Mouse (Mus musculus) telencephalon, adult 2 months (tissue): ENCODE results near the gene Orc2.
A peak's percentile ranks its signal among the peaks of the same experiment; 100 is the strongest.

Experiments
- DNase-seq: peaks from one replicate; pipeline ENCODE4 v3.0.0-alpha.2; 2011; ENCODE audit warnings: low read depth, low spot score

Orc2 gene

DNA sequence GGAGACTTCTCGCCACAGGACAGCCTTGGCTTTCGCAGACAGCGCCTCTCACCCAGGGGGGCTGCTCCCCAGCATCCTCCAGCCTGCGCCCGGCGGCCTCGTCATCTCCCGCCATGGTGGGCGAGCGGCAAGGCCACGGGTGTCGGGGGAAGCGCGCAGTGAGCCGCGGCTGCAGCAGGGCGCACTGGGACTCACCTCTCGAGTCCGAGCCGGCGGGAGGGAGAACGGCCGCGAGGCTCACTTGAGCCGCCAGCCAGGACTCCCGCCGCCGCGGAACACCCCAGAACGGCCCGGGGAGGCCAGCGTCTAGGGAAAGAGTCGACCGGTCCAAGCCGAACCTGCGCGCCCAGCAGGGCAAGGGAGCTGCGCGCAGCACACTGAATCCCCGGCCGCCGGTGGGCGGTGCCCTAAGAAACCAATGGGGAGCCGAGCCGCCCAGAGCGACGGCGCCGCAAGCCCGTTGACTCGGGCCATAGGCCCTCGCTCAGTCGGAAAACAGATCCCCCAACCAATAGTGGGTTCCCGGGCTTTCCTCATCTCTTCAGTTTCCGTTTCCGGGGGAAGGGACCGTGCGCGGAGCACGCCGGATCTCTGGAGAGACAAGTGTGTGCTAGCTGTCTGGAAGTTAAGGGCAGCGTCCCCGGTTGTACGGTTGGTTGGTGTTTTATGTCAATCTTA, at the start of gene Orc2:
TSS of gene Orc2 (minus strand) at position 533 of the 678 bp plus-strand sequence.
- peak; percentile 95 for DNase-seq

DNA sequence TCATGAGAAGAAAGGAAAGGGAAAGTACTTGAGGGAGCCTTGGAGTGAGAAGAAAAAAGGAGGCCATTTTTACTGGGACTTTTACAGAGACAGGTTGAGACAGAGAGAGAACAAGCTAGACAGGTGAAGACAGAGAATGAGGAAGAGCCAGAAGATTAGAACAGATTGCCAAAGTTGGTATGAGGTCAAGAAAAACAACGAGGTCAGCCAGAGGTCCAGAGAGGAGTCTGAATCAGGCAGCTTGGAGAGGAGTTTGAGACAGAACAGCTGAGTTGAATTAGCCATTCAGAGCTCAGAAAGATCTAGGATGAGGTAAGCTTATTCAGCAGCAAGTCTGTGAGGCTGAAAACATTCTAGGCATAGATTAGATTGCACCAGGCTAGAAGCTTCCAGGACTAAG, 36.5 kb upstream of the Orc2 start:
- DNase-seq, result no peak

DNA sequence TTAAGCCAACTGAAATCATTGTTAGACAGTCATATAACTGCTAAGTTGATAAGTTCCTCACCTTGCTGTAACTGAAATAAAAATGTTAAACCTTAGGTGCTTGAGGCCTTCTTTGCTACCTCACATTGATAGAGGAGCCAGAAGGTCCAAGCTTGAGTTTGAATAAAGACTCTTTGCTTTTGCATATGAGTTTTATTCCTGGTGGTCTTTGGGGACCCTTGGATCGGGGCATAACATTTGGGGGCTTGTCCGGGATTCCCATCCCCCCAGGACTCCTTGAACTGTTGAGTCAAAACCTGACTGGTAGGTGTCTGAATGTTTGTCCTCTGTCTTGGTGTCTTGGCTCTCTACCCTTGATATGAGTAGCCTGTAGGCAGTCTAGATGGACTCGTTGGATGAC, 2.3 kb upstream of the Orc2 start:
- no peak for DNase-seq

DNA sequence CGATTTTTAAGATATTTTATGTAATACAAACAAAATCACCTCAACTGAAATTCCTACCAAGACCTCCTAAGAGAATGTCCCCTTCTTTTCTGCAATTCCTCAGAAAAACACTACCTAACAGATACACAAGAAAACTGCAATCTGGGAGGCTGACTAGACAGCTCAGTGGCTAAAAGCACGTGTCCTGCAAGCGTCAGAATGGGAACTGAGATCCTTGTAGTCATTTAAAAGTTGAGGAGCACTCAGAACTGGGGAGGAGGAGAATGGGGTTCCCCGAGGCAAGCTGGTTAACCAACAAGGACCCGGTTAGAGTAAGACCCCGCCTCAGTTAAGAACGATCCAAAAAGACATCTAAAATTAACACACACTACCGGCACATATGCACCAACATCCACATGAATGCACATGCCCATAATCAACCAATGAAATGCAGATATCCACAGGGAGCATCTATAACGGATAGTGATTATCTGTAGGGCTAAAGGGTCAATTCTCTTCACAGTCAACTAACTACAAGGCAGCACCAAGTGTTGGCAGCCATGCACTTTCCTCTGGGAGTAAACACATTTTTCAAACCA, 1.0 kb downstream of the Orc2 start:
- DNase-seq, result no peak

DNA sequence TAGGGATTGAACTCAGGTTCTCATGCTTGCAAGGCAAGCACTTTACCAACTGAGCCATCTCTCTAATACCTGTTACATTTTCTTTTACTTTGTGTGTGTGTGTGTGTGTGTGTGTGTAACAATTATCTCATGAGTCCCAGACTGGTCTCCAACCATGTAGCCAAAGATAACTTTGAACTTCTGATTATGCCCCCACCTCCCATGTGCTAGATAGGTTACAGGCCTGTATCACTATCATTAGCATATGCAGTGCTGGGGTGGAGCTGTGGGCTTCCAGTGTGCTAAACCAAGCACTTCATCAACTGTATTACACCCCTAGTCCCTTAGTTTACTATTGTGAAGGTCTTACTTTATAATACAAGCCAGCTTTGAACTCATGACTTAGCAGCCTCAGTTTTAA, 1.8 kb downstream of the Orc2 start:
- no peak for DNase-seq

DNA sequence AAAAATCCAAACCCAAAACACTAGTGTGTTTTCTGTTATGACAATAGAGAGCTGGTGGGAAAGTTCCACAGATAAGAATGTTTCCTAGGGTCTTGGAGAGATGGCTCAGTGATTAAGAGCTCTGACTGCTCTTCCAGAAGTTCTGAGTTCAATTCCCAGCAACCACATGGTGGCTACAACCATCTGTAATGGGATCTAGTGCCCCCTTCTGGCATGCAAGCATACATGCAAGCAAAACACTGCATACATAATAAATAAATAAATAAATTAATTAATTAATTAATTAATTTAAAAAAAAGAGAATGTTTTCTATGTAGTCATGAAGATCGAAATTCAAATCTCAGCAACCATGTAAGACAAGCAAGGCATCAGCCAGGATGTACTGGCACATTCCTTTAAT, 6.2 kb downstream of the Orc2 start:
- no peak for DNase-seq

DNA sequence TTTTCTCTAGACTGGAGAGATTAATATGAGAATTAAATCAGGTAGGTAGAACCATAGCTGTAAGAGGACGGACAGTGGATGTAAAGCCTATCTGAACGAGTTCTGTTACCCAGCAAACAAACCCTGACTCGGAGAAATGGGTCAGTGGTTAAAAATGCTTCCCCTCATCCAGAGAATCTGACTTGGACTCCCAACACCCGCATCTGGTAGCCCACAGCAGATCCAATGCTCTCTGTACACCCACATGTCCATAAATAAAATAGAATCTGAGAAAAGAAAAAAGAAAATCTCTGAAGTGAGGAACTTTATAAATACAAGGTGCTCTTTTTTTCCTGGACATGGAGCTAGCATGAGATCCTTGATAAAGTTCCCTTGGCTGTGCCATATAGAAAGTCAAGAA, 7.2 kb downstream of the Orc2 start:
- peak; percentile 21 for DNase-seq

DNA sequence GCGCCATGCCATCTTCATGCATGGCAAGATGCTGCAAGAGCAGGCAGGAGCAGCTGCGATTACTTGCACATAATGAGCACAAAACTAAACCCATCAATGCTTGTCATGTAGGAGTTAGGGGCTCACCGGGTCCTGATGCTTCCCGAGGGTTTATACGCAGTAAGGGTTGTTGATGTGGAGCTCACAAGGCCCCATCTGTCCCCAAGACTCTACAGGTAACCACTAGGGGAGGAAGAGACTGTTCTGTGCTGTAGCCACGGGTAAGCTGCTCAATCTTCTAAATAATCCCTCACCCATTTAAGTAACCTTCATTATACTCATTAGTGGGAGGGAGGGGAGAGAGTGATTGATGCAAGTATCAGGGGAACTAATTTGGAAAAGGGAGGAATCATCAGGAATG, 9.3 kb downstream of the Orc2 start:
- no peak for DNase-seq

DNA sequence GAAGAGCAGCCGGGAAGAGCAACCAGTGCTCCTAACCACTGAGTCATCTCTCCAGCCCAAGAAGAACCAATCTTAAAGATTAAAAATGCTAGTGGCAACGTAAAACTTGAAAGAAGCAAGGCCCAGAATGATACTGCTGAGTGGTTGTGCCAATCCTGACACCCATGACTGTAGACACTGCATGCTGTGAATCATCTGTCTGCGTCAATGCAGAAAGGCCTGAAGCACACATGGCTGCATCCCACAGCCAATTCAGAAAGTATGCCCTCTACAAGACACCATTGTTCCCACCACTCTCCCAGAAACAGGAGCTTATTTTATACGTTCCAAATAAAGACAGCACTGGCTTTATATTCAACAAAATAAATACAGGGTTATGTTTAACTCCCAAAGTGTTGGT, 22.3 kb downstream of the Orc2 start:
- DNase-seq, result no peak

DNA sequence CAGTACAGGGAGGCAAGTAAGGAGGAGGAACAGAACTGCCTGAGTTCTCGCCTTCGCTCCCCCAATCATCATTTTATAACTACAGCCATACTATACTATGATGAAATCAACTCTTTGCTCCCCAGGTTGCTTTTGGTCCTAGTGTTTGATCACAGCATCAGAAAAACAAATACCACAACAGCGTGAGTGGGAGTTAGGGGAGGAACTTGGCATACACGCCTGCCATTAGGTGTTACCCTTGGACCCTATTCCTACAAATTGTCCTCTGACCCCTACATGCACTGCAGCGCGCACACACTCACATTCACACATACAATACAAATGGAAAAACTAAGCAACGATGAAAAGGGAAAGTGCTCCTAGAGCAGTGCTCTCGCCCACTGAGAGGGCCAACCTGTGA, 29.2 kb downstream of the Orc2 start:
- DNase-seq, result no peak

DNA sequence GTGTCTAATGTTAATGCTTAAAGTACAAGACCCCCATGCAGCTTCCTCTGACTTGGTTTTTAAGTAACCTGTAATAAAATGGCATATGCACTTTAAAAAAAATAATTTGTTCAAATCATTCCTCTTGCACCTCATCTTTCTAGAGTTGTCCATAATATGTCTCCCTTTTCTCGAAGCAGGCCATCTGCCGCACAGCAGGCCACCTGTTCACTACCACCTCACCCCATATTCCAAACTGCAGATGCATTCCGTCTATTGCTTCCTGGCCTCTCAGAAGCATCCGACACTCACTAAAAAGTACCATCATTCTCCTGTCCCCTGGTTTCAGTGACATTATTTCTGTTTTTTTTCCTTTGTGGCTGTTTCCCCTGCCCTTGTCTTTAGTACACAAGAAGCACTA, 39.3 kb downstream of the Orc2 start:
- no peak for DNase-seq

DNA sequence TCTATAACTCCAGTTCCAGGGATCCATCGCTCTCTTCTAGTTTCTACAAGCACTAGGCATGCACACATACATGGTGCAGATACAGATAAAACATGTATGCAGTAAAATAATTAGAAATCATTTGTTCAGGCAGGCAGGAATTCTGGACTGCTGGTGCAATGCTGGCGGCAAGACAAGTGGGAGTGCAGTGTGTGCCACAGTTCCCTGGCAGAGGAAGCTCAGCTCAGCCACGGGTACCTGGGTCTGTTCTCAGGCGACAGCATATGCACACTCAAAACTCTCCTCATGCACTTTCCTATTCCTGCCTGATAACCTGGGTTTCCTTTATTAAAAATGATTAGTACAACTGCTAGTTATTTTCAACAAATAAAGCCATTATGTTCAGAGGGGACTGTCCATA, 39.9 kb downstream of the Orc2 start:
- DNase-seq, result no peak

DNA sequence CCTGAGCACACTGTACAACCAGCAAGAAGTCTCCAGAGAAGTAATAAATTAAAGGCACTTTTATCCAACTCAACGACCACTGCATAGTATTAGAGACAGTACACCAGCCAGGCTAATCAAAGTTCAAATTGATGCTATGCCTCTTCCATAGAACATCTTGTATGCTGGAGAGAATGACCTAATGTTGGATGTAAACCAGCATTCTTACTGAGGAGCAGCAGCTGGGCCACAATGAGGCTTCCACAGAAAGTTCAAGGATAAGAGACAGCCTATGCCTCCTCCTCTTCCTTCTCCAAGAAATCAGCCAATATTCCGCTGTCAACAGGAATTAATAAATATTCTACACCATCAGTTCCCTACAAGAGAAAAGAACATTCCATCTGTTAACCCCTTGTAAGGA, 41.0 kb downstream of the Orc2 start:
- no peak for DNase-seq

DNA sequence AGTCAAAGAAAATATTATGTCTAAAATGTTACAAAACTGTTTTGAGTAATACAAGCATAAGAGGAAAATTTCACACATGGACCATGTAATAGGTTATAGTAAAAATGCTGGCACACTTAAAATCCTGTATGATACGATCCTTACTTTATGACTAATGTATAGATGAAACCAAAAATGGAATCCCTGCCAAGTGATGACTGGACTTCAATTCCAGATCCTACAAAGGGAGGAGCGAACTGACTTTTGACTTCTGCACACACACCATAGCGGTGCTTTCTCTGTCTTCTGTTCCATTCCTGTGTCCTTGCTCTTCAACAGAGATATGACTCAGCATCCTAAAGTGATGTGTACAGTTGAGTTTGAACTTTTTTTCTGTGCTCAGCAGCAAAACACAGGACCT, 44.3 kb downstream of the Orc2 start:
- no peak for DNase-seq

DNA sequence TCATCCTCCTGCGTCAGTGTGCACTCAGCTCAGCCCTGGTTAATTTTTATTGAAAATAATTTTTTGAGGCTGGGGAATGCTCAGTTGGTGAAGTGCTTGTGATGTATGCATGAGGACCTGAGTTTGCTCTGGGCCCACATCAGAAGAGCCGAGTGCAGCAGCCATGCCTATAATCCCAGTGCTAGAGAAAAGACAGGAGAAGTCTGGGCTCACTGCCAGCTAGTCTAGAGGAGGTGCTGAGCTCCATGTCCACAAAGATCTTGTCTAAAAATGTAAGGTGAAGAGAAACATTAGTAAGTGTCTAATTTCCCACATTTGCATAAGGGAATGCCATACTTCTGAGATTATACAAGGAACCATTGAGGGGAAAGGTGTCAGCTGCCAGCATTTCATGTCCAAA, 46.0 kb downstream of the Orc2 start:
- DNase-seq, result no peak

DNA sequence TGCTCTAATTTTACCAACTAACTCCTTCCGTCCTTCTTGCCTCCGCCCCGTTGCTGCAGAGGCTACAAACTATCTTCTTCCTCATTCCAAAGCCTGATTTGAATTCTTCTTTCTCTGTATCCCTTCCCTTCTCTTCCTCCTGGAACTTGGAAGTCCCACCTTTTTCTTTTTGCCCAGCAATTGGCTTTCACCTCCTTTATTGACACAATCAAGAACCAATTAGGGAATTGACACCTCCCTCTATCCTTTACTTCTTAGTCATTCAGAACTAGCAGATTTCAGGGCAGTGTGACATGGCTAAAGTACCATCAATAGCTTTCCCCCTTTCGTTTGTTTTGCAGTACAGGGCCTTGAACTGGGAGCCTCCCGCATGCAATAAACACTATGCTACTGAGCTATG, 46.7 kb downstream of the Orc2 start:
- DNase-seq, result no peak

DNA sequence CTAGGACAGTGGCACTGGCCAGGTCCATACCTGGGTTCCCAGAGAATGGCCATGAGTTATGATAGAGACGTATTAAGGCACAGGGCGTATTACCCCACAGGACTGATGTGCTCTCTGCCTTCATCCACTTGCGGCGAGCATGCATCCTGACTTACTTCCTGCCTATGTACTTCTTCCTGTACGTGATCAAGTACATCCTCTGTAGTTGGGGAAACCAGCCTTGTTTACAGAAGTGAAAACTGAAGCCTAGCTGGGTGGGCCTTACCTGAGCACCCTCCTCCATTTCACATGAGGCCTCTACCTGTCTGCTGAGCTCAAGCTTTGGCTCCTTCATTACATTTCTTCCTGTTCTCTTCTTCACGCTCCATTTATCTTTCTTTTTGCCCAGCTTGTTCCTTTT, 50.6 kb downstream of the Orc2 start:
- no peak for DNase-seq

DNA sequence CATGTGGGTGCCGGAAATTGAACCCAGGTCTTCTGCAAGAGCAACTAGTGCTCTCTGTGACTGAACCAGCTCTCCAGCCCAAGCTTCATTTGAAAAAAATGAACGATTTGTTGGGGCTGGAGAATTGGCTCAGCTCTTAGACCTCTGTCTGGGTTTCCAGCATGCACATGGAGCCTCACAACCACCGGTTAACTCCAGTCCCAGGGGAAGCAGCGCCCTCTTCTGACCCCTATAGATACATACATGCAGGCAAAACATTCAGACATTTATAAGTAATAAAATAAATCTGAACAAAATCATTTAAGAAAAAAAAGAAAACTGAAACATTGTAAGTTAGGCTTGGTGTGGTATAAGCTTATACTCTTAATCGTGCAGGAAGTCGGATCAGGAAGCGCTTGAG, 56.5 kb downstream of the Orc2 start:
- DNase-seq, result no peak

DNA sequence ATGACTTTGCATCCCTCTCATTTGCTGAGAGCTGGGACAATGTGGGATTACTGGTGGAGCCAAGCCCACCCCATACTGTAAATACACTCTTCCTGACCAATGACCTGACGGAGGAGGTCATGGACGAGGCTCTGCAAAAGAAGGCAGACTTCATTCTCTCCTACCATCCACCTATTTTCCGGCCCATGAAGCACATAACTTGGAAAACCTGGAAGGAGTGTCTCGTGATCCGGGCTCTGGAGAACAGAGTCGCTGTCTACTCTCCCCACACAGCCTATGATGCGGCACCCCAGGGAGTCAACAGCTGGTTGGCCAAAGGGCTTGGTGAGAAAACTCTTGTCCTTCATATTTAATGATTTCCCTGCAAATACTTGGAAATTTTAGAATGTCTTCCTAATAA, 57.1 kb downstream of the Orc2 start:
- DNase-seq, result no peak

DNA sequence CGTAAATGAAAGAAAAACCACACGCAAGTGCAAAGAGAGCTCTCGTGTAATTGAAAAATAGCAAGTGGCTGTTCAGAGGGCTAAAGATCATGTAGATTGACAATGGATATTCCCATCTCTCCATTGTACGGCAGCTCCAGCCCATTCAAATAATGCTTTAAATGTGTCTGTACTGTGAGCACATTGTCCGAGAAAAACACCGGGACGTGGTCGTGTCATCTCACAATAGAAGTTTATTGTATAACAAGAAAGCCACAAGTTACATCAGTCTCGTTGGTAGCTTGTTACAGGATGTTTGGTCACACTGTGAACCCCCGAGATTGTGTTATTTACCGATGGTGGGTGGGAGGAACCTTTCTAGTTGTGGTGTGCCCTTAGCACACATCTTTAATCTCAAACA, 59.0 kb downstream of the Orc2 start:
- DNase-seq, result no peak

DNA sequence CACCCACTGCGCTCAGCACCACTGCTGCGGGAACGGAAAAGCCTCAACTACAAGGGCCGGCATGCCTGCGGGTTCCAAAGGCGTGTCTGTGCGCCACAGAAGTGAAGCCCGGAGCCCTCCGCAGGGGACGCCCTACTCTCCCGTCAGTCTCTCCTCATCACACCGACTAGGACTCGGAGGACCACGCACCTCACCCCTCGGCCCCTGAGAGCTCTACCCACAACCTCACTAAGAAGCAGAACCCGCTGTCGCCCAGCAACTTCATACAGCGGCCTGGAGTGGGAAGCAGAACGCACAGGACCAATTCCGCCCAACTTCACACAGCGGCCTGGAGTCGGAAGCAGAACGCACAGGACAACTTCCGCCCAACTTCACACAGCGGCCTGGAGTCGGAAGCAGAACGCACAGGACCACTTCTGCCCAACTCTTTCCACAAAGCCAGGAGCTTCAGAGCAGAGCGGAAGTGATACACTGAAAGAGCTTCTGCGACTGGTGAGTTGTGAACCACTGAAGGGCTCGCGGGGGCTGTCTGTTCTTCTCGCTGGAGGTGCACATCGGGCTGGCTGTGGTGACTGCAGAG, 59.7 kb downstream of the Orc2 start, which contains the start of the genes Nif3l1 and Ppil3:
TSS of gene Nif3l1 (plus strand) at position 9 of the 580 bp plus-strand sequence.
TSS of gene Ppil3 (minus strand) at position 344 of the 580 bp plus-strand sequence.
- peak; percentile 98 for DNase-seq

DNA sequence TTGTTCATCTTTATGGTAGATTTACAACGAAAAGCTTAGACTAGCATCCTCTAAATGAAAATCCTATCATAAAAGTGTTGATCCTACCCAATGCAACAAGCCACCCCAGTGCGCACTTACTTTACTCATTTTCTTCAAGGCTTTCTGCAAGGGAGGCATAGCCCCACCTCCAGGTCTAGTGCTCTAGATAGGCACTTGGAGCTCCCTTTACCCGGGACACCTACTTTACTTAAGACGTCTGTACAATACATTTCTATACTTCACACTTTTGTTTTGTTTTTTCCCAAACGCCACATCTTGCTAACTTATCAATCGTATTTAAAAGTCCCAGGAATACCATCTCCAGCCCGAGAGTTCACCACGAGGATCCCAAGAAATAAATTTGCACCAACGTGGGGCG, 60.2 kb downstream of the Orc2 start:
- no peak for DNase-seq

DNA sequence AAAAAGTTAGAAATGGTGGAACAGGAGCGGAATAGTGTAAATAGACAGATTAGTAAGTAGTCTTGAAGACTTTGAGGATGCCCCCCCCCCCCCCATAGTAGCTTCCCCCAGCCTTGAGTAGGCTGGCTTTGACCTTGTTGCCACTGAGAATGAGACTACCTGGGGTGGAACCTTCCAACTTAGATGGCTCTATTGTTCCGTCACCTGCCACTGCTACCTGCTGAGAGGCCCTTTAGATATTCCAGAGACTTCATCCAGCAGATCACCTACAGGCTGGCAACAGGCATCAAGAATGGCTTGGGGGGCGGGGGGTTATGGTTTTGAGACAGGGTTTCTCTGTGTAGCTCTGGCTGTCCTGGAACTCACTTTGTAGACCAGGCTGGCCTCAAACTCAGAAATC, 80.4 kb downstream of the Orc2 start:
- no peak for DNase-seq
